Mouse (Mus musculus) c-Kit-positive CD71-negative TER-119-negative erythroid progenitor cells, embryonic 14.5 days (primary cell): ENCODE measurements around the gene Phex.

Source experiments
- DNase-seq: peaks from one replicate; pipeline ENCODE4 v3.0.0-alpha.2; 2013; ENCODE audit warnings: low read depth

The Phex gene

GRCm38 (mm10) chrX:157307411-157307810 lies 107.7 kb downstream of the Phex start:
- peak; percentile 5 for DNase-seq

- DNase-seq, result no peak
Observed at GRCm38 (mm10) chrX:157306796-157307405, 108.2 kb downstream of the Phex start.

GRCm38 (mm10) chrX:157305852-157306232 lies 109.3 kb downstream of the Phex start:
- DNase-seq, result no peak

GRCm38 (mm10) chrX:157305193-157305851 lies 109.8 kb downstream of the Phex start:
- no peak for DNase-seq

- no peak for DNase-seq
Observed at GRCm38 (mm10) chrX:157292411-157292810, 122.7 kb downstream of the Phex start.

- DNase-seq, result no peak
Observed at GRCm38 (mm10) chrX:157276581-157276980, 138.5 kb downstream of the Phex start.

- no peak for DNase-seq
Observed at GRCm38 (mm10) chrX:157273291-157273690, 141.8 kb downstream of the Phex start.

- DNase-seq, result no peak
Observed at GRCm38 (mm10) chrX:157271609-157272008, 143.5 kb downstream of the Phex start.

- DNase-seq, result no peak
Observed at GRCm38 (mm10) chrX:157269726-157270305, 145.3 kb downstream of the Phex start.

- no peak for DNase-seq
Observed at GRCm38 (mm10) chrX:157268141-157268540, 147.0 kb downstream of the Phex start.

- DNase-seq, result no peak
Observed at GRCm38 (mm10) chrX:157202736-157203135, 212.4 kb downstream of the Phex start.

GRCm38 (mm10) chrX:157184167-157184566 lies 230.9 kb downstream of the Phex start:
- DNase-seq, result no peak

- no peak for DNase-seq
Observed at GRCm38 (mm10) chrX:157180845-157181244, 234.3 kb downstream of the Phex start.

- DNase-seq, result no peak
Observed at GRCm38 (mm10) chrX:157164142-157164541, 251.0 kb downstream of the Phex start.

GRCm38 (mm10) chrX:157163394-157163793 lies 251.7 kb downstream of the Phex start:
- DNase-seq, result no peak

GRCm38 (mm10) chrX:157144675-157145074 lies 270.4 kb downstream of the Phex start:
- DNase-seq, result no peak

GRCm38 (mm10) chrX:157139601-157140000 lies 275.5 kb downstream of the Phex start:
- no peak for DNase-seq
